Mouse (Mus musculus): ENCODE data around the gene Psen2. TPM values are rescaled to one million over a fixed set of nuclear protein-coding genes. Genes with fewer than 3 reads are reported as not detected.

The Psen2 gene
- total RNA-seq, 2 experiments from 2014 or later = 19.5 to 25.4 TPM

DNA sequence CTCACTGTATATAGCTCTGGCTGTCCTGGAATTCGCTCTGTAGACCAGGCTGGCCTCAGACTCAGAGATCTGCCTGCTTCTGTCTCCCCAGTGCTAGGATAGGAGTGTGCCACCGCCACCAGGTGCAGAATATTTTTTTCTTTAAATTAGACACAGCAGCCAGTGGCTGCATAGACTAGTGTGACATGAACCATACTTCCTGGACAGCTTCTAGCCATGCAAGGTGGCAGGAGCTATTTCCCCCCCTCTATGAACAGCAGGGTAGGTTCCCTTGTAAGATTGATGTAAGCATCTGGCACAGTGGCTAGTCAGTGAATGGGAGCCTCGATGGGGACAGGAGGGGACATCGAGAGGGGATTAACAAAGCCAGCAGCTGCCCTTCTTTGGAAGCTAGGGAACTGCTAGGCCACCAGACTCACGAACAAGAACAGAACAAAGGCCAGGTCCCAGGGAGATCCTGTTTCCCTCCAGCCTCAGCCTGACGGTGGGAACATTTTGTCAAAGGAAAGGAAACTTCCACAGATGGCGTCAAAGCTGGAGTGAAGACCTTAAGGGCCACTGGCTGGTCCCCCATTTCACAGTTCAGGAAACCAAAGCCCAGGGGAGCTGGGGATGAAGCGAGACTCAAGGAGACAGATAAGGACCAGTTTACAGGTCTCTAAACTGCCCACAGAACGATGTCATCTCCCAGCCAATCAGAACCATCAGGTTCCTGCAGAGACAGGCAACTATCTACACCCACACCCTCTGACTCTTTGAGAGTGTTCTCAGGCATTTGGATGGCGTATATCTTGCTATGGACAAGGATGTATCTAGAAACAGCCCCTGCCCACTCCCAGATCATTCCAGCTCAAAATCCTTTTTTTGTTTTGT lies 11.8 kb downstream of the Psen2 start:
- DNase-seq (ENCODE audit: extremely low spot score in 1 of 2, low spot score in 1 of 2) = no peak

GRCm38 (mm10) chr1:180250441-180250830 lies 12.8 kb downstream of the Psen2 start:
- no peak for DNase-seq (ENCODE audit: extremely low spot score in 1 of 2, low spot score in 1 of 2)

DNA sequence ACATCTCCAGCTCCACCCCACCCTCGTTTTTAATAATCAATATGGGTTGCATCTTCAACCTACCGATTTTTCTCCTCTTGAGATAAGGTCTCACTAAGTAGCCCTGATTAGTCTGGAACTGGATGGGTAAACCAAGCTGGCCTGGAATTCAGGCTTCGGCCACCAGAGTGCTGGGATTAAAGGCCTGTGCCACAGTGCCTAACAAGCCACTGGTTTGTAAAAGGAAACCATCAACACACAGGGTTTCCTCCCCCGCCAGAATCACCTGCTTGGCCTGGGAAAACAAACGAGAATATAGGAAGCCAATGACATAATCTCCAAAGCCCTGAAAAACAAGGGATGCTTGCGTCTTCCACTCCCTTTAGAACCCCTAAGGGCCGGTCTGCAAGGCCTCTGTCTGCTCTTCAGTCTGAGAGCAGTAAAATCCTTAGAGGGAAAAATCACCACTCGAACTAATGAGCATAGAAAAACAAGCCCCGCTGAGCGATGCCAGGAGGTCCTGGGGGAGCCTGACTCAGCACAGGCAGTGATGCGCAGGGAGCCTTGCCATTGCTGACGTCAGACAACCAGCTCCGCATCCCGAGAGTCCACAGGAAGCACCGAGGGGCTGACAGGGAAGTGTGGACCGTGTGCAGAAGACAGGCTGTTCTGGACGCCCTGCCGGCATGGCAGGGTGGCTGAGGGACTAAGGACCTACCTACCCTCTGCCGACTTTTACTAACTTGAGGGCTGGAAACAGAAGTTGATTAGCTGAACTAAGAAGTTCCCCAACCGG lies 13.4 kb downstream of the Psen2 start:
- DNase-seq (ENCODE audit: extremely low spot score in 1 of 2, low spot score in 1 of 2) = peak; percentile 39 to 46

DNA sequence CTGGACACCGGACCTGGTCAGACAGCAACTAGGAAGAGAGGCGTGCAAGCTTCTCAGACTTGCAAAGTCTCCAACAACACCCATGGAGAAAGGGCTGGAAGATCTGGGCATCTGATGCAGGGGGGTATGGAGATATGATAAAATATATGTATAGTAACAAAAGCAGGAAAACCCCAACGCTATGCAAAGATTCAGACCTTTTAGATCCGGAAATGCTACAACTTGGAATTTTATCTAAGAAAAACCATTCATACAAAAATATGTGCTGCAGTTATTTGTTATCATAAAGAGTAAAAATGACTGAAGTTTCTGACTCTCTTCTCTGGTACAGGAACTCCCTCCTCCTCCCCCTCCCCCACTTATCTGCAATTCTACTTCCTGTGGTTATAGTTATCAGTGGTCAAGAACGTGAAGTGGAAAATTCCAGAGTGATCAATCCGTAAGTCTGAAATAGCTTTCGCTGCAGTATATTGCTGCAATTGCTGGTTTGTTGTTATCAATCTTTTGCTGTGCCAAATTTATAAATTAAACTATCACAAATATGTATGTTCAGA lies 14.6 kb downstream of the Psen2 start:
- no peak for DNase-seq (ENCODE audit: extremely low spot score in 1 of 2, low spot score in 1 of 2)

DNA sequence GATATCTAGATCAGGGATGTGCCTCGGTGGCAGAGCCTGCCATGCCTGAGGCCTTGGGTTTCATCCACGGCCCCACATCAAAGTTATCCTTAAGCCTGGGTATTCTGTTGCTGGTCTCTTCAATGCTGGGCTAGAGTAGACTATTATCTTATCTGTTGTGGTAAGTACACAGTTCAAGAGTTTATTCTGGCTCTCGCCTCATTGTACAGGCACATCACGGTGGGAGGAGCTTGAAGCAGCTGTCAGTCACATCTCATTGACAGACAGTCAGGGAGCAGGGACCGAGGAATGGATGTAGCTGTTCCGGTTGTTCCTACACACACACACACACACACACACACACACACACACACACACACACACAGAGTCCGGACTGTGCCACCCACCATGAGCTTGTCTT lies 15.3 kb downstream of the Psen2 start:
- DNase-seq (ENCODE audit: extremely low spot score in 1 of 2, low spot score in 1 of 2) = no peak

DNA sequence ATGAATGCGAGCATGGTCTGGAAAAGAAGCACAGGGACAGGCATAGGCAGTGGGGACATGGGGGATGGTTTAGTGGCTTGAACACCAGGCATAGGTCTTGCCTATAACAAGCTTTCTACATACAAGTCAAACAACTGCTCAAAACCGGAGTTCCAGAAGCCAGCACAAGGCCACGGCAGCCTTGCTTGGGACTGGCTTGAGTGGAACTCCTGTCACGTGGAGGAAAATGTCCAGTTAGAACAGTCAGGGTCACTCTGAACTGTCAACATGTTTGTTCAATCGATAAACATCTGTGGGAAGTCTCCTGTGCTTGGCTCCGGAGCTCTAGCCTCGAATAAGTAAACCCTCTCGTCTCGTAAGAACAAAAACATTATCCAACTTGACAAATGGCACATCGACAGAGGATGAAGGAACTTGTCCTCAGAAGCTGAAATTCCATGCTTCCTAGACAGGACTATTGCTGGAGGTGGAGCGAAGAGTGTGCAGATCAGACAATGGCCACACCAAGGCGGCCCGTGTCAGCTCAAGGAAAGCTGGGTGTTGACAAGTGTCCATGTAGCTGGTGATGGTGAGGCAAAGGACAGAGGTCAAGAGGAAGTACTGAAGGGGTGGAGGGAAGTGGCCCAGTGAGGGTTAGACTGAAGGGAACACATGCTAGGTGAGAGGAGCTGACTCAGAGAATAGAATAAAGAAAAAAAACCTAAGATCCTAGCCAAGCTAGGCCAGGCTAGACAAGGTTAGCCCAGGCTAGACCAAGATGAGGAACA lies 17.3 kb downstream of the Psen2 start:
- DNase-seq (ENCODE audit: extremely low spot score in 1 of 2, low spot score in 1 of 2) = no peak

DNA sequence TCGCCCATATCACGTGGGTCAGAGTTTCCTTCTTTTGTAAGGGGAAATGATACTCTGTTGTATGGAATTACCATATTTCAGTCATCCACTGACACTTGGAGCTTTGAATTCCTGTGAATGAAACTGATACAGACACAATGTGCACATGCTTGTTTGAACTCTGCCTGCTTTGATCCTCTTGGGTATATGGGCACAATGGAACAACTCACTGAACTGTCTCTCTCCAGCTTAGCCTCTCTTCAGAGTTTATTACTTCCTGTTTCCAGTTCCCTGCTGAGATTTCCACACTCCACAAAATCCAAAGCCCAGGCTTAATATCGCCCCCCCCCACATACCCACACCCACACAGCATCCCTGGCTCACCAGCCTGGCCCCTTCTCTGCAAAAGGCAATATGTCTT lies 31.5 kb downstream of the Psen2 start:
- DNase-seq (ENCODE audit: extremely low spot score in 1 of 2, low spot score in 1 of 2) = no peak

DNA sequence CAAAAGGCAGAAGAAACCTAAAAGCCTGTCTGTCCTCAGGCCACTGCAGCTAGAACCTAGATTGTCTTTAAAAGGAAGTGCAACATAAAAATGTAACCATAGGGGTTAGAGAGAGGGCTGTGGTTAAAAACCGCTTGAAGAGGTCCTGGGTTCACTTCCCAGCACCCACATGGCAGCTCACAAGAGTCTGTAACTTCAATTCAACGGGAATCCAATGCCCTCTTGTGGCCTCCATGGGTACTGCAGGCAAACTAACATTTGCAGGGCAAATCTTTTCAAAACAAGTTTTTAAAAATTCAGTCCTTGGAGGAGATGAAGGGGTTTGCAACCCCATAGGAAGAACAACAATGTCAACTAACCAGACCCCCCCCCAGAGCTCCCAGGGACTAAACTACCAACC lies 32.7 kb downstream of the Psen2 start:
- peak in 1 of 2 experiments; percentile 35 for DNase-seq (ENCODE audit: extremely low spot score in 1 of 2, low spot score in 1 of 2)

- DNase-seq (ENCODE audit: extremely low spot score in 1 of 2, low spot score in 1 of 2) = no peak
These were observed 33.3 kb downstream of the Psen2 start for GRCm38 (mm10) chr1:180229906-180230305.

GRCm38 (mm10) chr1:180228854-180229253 lies 34.4 kb downstream of the Psen2 start:
- no peak for DNase-seq (ENCODE audit: extremely low spot score in 1 of 2, low spot score in 1 of 2)

DNA sequence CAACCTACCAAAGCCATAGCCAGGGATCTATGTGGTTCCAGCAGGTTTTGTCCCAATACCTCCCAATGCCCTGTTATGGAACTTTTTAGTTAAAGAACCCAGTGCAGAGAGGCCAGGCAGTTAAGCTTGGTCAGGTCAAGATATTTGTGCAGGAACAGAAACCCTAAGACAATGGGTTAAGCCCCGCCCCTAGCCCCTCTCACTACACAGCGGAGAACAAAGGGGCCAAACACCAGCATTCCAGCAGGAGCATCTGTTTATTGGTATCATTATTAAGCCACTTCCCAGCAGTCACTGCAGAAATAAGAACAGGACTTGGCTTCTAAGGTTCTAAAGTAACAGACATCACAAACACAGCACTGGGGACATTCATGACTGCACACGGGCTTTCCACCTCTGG lies 36.5 kb downstream of the Psen2 start:
- DNase-seq (ENCODE audit: extremely low spot score in 1 of 2, low spot score in 1 of 2) = no peak

- DNase-seq (ENCODE audit: extremely low spot score in 1 of 2, low spot score in 1 of 2) = no peak
These were observed 37.0 kb downstream of the Psen2 start for GRCm38 (mm10) chr1:180226221-180226713.

DNA sequence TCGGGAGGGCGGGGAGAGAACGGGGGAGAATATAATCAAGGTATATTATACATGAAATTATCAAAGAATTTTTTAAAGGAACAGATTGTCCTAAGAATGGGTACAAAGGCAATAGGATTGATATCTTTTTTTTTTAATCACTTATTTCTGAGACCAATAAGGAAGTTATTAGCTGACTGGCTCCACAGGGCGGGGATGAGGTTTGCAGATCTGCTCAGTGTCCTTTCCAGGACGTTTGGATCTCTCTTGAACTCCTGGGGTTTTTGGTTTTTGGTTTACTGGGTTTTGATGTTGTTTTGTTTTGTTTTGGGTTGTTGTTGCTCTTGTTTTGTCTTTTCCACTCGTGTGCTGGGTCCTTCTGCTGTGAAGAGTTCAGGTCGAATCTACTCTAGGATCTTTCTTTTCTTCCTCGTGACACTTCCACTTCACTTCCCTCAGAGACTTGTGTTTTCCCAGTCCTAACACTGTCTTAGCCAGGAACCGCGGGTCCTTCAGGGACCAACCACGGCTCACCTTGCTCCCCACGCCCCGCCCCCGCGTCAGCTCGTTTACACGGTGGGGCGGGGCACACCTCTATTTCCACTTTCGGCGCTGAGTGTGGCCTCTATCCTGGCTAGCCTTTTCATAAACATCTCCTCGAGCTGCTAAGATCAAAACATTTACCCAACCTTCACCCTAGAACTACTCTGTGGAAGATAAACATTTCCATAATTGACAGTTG lies 37.6 kb downstream of the Psen2 start:
- peak in 1 of 2 experiments; percentile 37 for DNase-seq (ENCODE audit: extremely low spot score in 1 of 2, low spot score in 1 of 2)

- DNase-seq (ENCODE audit: extremely low spot score in 1 of 2, low spot score in 1 of 2) = no peak
These were observed 41.2 kb downstream of the Psen2 start for GRCm38 (mm10) chr1:180222007-180222406.

DNA sequence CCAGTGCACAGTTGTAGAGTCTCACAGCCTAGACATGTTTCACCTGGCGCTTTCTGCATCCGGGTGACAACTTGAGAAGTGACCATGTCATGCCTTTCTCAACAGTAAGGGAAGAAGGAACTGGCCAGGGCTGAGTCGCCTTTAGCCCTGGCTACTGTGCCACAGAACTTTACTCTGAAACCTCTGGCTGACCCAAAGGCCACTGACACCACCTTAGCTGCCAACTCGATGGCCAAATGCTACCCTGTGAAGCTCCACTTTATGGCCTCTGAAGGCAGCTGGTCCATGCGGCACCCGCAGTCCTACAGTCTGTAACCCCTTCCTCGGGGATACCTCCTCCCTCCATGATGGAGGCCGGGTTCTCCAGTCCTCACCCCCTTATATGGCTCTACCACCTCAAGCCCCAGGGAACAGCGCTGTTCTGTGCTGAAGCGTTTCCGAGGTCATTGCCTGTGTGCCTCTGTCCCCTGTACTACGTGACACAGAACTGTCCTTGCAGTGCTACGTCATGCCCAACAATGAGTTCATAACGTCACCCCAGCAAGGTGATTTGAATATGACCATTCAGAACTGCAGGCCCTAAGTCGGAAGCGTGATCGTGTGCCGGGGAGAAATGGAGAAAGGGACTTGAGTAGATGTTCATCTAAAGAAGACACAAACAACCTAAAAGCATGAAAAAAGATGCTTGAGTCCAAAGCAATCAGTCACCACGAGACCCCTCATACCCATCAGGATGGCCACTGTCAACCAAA lies 42.3 kb downstream of the Psen2 start:
- no peak for DNase-seq (ENCODE audit: extremely low spot score in 1 of 2, low spot score in 1 of 2)

GRCm38 (mm10) chr1:180216541-180217276 lies 46.5 kb downstream of the Psen2 start:
- DNase-seq (ENCODE audit: extremely low spot score in 1 of 2, low spot score in 1 of 2) = no peak

GRCm38 (mm10) chr1:180215044-180215443 lies 48.2 kb downstream of the Psen2 start:
- peak; percentile 32 to 61 for DNase-seq (ENCODE audit: extremely low spot score in 1 of 2, low spot score in 1 of 2)

DNA sequence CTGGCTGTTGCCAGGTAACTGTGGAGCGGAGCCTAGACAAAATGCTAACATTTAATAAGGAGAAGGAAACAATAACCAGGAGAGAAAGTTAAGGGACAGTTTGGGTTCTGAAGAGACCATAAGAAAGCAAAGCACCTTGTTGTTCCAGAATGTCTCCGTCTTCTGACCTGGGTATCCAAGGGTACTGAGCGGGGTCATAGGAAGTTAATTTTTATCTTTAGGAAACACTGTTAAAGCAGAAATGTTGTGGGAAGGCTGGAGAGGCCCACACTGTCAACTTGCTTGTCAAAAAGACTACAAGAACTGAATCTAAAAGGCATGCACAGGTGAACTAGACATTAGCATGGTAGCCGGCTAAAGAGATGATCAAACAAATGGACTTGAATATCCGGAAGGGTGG lies 50.3 kb downstream of the Psen2 start:
- DNase-seq (ENCODE audit: extremely low spot score in 1 of 2, low spot score in 1 of 2) = no peak
